Mouse (Mus musculus): Measurements from ENCODE around the gene 1700020D05Rik. TPM values are rescaled to one million over a fixed set of nuclear protein-coding genes. Genes with fewer than 3 reads are reported as not detected.

1700020D05Rik gene
- polyA plus RNA-seq (2014; fragmentation: Illumina TruSeq; extraction: RNeasy Lipid Tissue Mini Kit (QIAGEN cat#74804); ENCODE audit: low replicate concordance): not detected

DNA sequence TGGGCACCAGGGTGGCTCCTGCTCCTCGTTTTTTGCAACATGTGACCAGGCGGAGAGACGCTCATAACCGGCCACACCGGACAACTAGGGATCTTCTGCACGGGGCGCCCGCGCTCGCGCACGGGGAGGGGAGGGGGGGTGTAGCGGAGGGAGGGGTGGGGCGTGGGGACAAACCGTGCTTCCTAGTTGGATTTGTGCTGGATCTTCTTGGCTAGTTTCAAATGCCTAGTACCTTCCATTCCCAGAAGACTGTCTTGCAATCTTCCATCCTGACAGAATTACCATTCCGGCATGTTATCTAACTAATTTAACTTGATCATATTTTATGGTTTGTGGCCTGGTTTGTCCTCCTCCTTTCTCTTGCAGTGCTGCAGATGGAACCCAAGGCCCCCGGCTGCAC lies at the start of gene 1700020D05Rik:
Gene 1700020D05Rik (minus strand): TSS at position 101 of the 400 bp plus-strand sequence.

DNA sequence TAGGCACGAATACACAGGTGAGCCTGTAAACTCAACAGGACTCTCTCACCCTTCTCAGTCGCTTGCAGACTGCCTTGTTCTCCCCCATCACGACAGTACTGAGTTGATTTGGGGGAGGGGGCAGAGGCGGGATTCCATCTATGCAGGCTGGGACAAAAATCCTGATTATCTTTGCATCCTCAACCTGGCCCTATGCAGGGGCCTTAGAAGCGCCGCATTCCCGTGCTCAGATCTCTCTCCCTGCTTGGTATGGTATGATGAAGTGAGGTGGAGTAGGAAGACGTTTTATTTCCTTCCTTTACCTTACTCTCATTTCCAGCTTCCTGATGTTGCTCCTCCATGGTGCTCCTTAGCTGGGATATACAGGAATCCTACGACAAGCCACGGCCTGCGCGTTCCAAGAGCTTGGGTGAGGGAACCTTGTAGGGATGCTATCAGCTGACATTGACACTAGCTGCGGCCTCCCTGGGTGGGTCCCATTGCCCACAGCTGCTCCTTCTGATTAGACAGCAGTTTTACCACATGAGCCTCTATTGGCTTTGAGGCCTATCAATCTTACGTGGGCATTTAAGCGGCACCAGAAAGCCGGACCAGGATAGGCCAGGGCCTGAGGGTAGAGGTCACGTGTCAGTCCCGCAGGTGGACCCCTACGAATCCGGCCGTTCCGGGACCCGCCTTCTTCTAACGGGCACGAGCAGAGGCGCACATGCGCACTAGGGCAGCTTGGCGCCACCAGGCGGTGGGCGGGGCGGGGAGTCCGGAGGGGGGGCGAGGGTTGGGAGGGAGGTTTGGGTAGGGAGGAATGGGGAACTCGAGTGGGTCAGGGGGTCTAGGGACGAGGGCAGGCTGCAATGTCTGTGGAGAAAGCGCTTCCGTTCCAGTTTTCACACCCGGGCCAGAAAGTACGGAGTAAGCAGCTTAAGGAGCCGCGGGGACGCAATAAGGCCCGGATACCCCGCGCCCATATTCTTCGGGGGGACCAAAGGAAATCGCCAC lies 6.7 kb upstream of the 1700020D05Rik start, which contains the start of gene Snx32:
Gene Snx32 (minus strand): TSS at position 508 of the 996 bp plus-strand sequence.

DNA sequence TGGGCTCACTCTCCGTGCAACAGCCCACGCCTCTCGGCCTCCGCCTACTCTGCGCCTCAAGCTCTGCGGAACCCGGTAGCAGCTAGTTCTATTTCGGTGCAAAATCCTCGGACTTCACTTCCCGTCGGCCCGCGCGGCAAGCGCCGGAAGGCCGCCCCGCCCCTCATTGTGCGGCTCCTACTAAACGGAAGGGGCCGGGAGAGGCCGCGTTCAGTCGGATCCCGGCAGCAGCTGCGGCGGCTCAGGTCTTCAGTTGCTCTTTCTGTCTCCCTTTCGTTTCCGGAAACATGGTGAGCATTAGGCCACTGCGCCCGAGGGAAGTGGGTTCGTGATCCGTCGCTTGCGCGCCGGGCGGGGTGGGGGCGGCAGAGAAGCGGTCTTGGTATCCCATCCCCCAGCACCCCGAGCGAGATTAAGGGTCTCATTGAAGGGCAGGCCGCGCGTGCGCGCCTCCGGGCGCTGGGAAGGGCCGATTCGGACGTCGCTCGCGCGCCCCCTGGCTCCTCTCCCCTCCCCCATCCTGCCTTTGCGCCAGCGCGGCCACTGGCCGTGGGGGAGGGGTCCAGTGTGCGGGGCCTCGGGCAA lies 13.2 kb downstream of the 1700020D05Rik start, which contains the start of gene Cfl1:
Gene Cfl1 (plus strand): TSS at position 143 of the 585 bp plus-strand sequence.

DNA sequence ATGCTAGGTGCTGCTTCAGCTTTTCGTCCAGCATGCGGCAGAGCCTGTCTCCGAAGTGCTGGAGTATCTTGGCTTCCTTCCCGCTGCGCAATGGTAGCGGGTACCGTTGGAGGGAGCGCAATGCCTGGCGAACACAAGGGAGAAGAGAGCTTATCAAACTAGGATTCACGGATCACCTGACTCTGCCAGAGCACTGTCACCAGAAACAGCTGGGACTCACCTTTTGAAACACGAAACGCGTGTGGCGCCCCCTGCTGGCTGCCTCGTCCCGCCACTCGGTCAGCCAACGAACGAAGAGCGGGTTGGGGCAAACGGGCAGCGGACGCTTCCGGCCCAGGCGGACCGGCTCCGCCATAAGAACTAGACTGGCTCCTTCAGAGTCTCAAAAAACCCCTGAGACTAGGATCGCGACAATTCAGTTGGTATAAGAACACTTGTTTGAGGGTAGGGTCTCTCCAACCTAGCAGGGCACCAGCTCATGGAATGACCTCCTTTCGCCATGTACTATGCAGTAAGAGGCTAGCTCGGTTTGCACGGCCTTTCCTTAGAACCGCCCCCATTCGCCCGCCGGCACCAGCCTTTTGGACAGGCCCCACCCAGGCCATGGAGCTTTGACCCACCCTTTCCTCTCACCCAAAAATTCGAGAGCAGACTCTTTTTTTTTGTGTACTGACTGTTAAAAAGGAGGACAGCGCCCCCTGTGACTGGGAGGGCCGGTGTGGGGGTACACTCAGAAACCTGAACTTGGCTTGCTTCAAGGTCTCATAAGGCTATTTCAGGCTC lies 15.6 kb downstream of the 1700020D05Rik start, which contains the start of gene Mus81:
Gene Mus81 (minus strand): TSS at position 635 of the 783 bp plus-strand sequence.

DNA sequence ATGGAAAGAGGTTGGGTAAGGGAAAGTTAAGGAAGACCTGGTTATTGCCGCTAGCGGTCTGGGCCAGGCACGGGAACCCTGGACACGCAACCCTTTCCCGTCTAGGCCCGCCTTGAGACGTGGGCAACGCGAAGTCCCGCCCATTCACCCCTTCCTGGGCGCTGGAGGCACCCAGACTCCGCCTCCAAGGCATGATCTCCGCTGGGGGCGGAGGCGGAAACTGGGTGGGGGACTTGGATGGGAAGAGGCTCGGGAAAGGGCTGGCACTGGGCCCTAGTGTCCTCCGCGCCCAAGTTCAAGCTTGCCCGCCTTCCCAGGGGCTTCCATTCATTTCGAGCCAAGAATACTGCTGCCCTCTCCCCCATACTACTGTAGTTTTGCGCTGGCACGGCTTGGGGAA lies 29.9 kb downstream of the 1700020D05Rik start, which contains the start of gene Efemp2:
Gene Efemp2 (plus strand): TSS at position 235 of the 400 bp plus-strand sequence.

DNA sequence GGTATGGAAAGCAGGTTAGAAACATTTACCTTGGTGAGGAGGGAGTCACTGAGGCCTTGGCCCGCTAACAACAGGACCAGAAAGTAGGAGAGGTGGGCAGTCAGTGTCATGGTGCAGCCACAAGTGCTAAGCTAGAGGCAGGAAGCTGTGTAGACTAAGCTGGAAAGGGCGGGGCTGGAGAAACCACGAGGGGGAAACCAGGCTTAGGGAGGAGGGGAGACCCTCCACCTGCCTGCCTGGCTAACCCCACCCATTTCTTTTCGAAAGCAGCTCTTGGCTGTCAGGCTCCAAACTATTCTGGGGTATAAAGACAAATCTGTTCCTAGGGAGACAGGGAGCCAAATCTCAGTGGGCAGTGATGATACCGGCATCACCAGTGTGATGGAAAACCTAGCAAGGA lies 35.2 kb downstream of the 1700020D05Rik start, which contains the start of gene Ctsw:
Gene Ctsw (minus strand): TSS at position 134 of the 400 bp plus-strand sequence.

DNA sequence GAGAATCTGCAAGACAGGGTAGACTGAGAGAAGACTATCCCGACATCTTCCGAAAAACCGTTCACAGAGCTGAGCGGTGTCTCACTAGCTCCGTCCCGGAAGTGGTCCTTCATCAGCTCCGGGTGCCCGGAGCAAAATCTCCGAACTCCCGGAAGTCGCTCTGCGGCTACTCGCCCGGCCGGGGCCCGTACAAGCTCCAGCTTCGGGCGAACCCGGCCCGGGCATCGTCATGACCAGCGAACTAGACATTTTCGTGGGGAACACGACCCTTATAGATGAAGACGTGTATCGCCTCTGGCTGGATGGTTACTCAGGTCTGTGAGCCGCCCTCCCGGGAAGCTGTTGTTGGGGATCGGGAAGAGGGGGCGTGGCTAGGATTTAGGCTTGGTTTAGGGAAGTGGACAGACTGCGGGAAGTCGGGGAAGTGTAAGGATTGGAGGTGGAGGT lies 43.1 kb downstream of the 1700020D05Rik start, which contains the start of gene Fibp:
Gene Fibp (plus strand): TSS at position 151 of the 447 bp plus-strand sequence.

DNA sequence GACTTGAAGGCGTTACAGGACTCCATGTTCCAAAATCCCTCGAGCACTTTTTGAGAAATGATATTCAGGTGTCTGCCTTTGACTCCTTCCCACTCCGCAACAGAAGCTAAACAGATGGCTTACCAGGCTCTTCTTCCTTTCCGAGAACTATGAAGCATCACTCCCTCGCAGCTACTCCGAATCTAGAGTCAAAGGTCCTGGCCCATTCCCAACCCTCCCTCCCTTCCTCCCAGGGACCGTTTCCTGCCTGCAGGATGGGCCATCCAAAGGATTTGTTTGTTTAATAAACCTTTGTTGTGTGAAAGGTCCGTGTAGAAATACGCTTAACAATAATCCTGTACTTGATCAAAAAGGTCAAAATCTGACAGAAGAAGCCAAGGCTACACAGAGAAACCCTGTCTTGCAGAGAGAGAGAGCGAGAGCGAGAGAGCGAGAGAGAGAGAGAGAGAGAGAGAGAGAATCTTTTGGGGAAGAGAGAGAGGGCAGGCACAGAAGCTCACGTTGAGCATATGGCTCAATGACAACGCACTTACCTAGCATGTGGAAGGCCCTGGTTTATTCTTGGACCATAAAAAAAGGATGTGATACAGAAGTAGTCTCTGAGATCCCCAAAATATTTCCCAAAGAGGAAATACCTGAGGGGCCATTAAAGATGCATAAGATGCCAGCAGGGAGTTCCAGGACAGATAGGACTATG lies 45.7 kb downstream of the 1700020D05Rik start, which contains the start of gene Ccdc85b:
Gene Ccdc85b (minus strand): TSS at position 149 of the 697 bp plus-strand sequence.

Other genes with a start within 250 kb of the 1700020D05Rik start
- 0.74 TPM for gene Pacs1, start 230.7 kb downstream of the 1700020D05Rik start, polyA plus RNA-seq (2014; fragmentation: Illumina TruSeq; extraction: RNeasy Lipid Tissue Mini Kit (QIAGEN cat#74804); ENCODE audit: low replicate concordance)
- 25.7 TPM for gene Sf3b2, start 208.3 kb downstream of the 1700020D05Rik start, polyA plus RNA-seq (2014; fragmentation: Illumina TruSeq; extraction: RNeasy Lipid Tissue Mini Kit (QIAGEN cat#74804); ENCODE audit: low replicate concordance)
- not detected for gene Gal3st3, start 205.5 kb downstream of the 1700020D05Rik start, polyA plus RNA-seq (2014; fragmentation: Illumina TruSeq; extraction: RNeasy Lipid Tissue Mini Kit (QIAGEN cat#74804); ENCODE audit: low replicate concordance)
- not detected for gene Catsper1, start 168.0 kb downstream of the 1700020D05Rik start, polyA plus RNA-seq (2014; fragmentation: Illumina TruSeq; extraction: RNeasy Lipid Tissue Mini Kit (QIAGEN cat#74804); ENCODE audit: low replicate concordance)
- gene Cst6, start 154.2 kb downstream of the 1700020D05Rik start, polyA plus RNA-seq (2014; fragmentation: Illumina TruSeq; extraction: RNeasy Lipid Tissue Mini Kit (QIAGEN cat#74804); ENCODE audit: low replicate concordance): 1.3 TPM
- 18.5 TPM for gene Eif1ad, start 137.0 kb downstream of the 1700020D05Rik start, polyA plus RNA-seq (2014; fragmentation: Illumina TruSeq; extraction: RNeasy Lipid Tissue Mini Kit (QIAGEN cat#74804); ENCODE audit: low replicate concordance)
- gene Banf1, start 136.6 kb downstream of the 1700020D05Rik start, polyA plus RNA-seq (2014; fragmentation: Illumina TruSeq; extraction: RNeasy Lipid Tissue Mini Kit (QIAGEN cat#74804); ENCODE audit: low replicate concordance): 4.5 TPM
- 1.6 TPM for gene Sart1, start 115.1 kb downstream of the 1700020D05Rik start, polyA plus RNA-seq (2014; fragmentation: Illumina TruSeq; extraction: RNeasy Lipid Tissue Mini Kit (QIAGEN cat#74804); ENCODE audit: low replicate concordance)
- not detected for gene Tsga10ip, start 101.3 kb downstream of the 1700020D05Rik start, polyA plus RNA-seq (2014; fragmentation: Illumina TruSeq; extraction: RNeasy Lipid Tissue Mini Kit (QIAGEN cat#74804); ENCODE audit: low replicate concordance)
- gene Drap1, start 78.8 kb downstream of the 1700020D05Rik start, polyA plus RNA-seq (2014; fragmentation: Illumina TruSeq; extraction: RNeasy Lipid Tissue Mini Kit (QIAGEN cat#74804); ENCODE audit: low replicate concordance): 1.9 TPM
- not detected for gene AI837181, start 78.6 kb downstream of the 1700020D05Rik start, polyA plus RNA-seq (2014; fragmentation: Illumina TruSeq; extraction: RNeasy Lipid Tissue Mini Kit (QIAGEN cat#74804); ENCODE audit: low replicate concordance)
- gene Fosl1, start 56.2 kb downstream of the 1700020D05Rik start, polyA plus RNA-seq (2014; fragmentation: Illumina TruSeq; extraction: RNeasy Lipid Tissue Mini Kit (QIAGEN cat#74804); ENCODE audit: low replicate concordance): not detected
- gene Ccdc85b, start 45.9 kb downstream of the 1700020D05Rik start, polyA plus RNA-seq (2014; fragmentation: Illumina TruSeq; extraction: RNeasy Lipid Tissue Mini Kit (QIAGEN cat#74804); ENCODE audit: low replicate concordance): 0.15 TPM
- gene Fibp, start 43.2 kb downstream of the 1700020D05Rik start, polyA plus RNA-seq (2014; fragmentation: Illumina TruSeq; extraction: RNeasy Lipid Tissue Mini Kit (QIAGEN cat#74804); ENCODE audit: low replicate concordance): 2.7 TPM
- not detected for gene Ctsw, start 35.3 kb downstream of the 1700020D05Rik start, polyA plus RNA-seq (2014; fragmentation: Illumina TruSeq; extraction: RNeasy Lipid Tissue Mini Kit (QIAGEN cat#74804); ENCODE audit: low replicate concordance)
- gene Efemp2, start 29.8 kb downstream of the 1700020D05Rik start, polyA plus RNA-seq (2014; fragmentation: Illumina TruSeq; extraction: RNeasy Lipid Tissue Mini Kit (QIAGEN cat#74804); ENCODE audit: low replicate concordance): 0.74 TPM
- gene Mus81, start 15.4 kb downstream of the 1700020D05Rik start, polyA plus RNA-seq (2014; fragmentation: Illumina TruSeq; extraction: RNeasy Lipid Tissue Mini Kit (QIAGEN cat#74804); ENCODE audit: low replicate concordance): not detected
- 164 TPM for gene Cfl1, start 13.3 kb downstream of the 1700020D05Rik start, polyA plus RNA-seq (2014; fragmentation: Illumina TruSeq; extraction: RNeasy Lipid Tissue Mini Kit (QIAGEN cat#74804); ENCODE audit: low replicate concordance)
- gene Snx32, start 6.8 kb upstream of the 1700020D05Rik start, polyA plus RNA-seq (2014; fragmentation: Illumina TruSeq; extraction: RNeasy Lipid Tissue Mini Kit (QIAGEN cat#74804); ENCODE audit: low replicate concordance): not detected
- 9.6 TPM for gene Ovol1, start 56.9 kb upstream of the 1700020D05Rik start, polyA plus RNA-seq (2014; fragmentation: Illumina TruSeq; extraction: RNeasy Lipid Tissue Mini Kit (QIAGEN cat#74804); ENCODE audit: low replicate concordance)
- gene Ap5b1, start 64.2 kb upstream of the 1700020D05Rik start, polyA plus RNA-seq (2014; fragmentation: Illumina TruSeq; extraction: RNeasy Lipid Tissue Mini Kit (QIAGEN cat#74804); ENCODE audit: low replicate concordance): not detected
- 0.71 TPM for gene Rnaseh2c, start 98.1 kb upstream of the 1700020D05Rik start, polyA plus RNA-seq (2014; fragmentation: Illumina TruSeq; extraction: RNeasy Lipid Tissue Mini Kit (QIAGEN cat#74804); ENCODE audit: low replicate concordance)
- gene Kat5, start 106.5 kb upstream of the 1700020D05Rik start, polyA plus RNA-seq (2014; fragmentation: Illumina TruSeq; extraction: RNeasy Lipid Tissue Mini Kit (QIAGEN cat#74804); ENCODE audit: low replicate concordance): 19.1 TPM
- gene Rela, start 133.7 kb upstream of the 1700020D05Rik start, polyA plus RNA-seq (2014; fragmentation: Illumina TruSeq; extraction: RNeasy Lipid Tissue Mini Kit (QIAGEN cat#74804); ENCODE audit: low replicate concordance): 0.26 TPM
- 1.6 TPM for gene Sipa1, start 159.9 kb upstream of the 1700020D05Rik start, polyA plus RNA-seq (2014; fragmentation: Illumina TruSeq; extraction: RNeasy Lipid Tissue Mini Kit (QIAGEN cat#74804); ENCODE audit: low replicate concordance)
- gene Map3k11, start 185.0 kb upstream of the 1700020D05Rik start, polyA plus RNA-seq (2014; fragmentation: Illumina TruSeq; extraction: RNeasy Lipid Tissue Mini Kit (QIAGEN cat#74804); ENCODE audit: low replicate concordance): 0.41 TPM
- 0.22 TPM for gene Pcnx3, start 185.1 kb upstream of the 1700020D05Rik start, polyA plus RNA-seq (2014; fragmentation: Illumina TruSeq; extraction: RNeasy Lipid Tissue Mini Kit (QIAGEN cat#74804); ENCODE audit: low replicate concordance)
- not detected for gene Kcnk7, start 200.6 kb upstream of the 1700020D05Rik start, polyA plus RNA-seq (2014; fragmentation: Illumina TruSeq; extraction: RNeasy Lipid Tissue Mini Kit (QIAGEN cat#74804); ENCODE audit: low replicate concordance)
- 6.5 TPM for gene Ehbp1l1, start 222.5 kb upstream of the 1700020D05Rik start, polyA plus RNA-seq (2014; fragmentation: Illumina TruSeq; extraction: RNeasy Lipid Tissue Mini Kit (QIAGEN cat#74804); ENCODE audit: low replicate concordance)
- not detected for gene Fam89b, start 225.9 kb upstream of the 1700020D05Rik start, polyA plus RNA-seq (2014; fragmentation: Illumina TruSeq; extraction: RNeasy Lipid Tissue Mini Kit (QIAGEN cat#74804); ENCODE audit: low replicate concordance)
- gene Ltbp3, start 237.1 kb upstream of the 1700020D05Rik start, polyA plus RNA-seq (2014; fragmentation: Illumina TruSeq; extraction: RNeasy Lipid Tissue Mini Kit (QIAGEN cat#74804); ENCODE audit: low replicate concordance): 0.74 TPM

Data from small intestine, adult 10 weeks (tissue).